Mouse (Mus musculus) MEL (cell line): ENCODE results near the gene Bcas3.

Source experiments
- ETS1 ChIP-seq: IDR thresholded peaks from 2 replicates; pipeline ENCODE4 v1.6.1; 2012; ENCODE audit warnings: low read depth, mild to moderate bottlenecking, inconsistent platforms, low read length, improper control_type of control experiment, moderate library complexity
- MAFK ChIP-seq: IDR thresholded peaks from 2 replicates; pipeline ENCODE4 v1.6.1; 2011; ENCODE audit warnings: low read depth, mild to moderate bottlenecking, low read length, improper control_type of control experiment, borderline replicate concordance
- POLR2A ChIP-seq, 2 experiments: IDR thresholded peaks; 2 replicates each; pipeline ENCODE4 v1.6.1; 2011 to 2012; ENCODE audit warnings: low read length in 2 of 2, mild to moderate bottlenecking in 2 of 2, control low read depth in 1 of 2, improper control_type of control experiment in 1 of 2, low read depth in 1 of 2, moderate library complexity in 1 of 2; ENCODE audit not compliant: control insufficient read depth in 1 of 2, insufficient read depth in 1 of 2, poor library complexity in 1 of 2
- SIN3A ChIP-seq: IDR thresholded peaks from 2 replicates; pipeline ENCODE4 v1.6.1; 2012; ENCODE audit warnings: low read length, improper control_type of control experiment, inconsistent platforms

DNA sequence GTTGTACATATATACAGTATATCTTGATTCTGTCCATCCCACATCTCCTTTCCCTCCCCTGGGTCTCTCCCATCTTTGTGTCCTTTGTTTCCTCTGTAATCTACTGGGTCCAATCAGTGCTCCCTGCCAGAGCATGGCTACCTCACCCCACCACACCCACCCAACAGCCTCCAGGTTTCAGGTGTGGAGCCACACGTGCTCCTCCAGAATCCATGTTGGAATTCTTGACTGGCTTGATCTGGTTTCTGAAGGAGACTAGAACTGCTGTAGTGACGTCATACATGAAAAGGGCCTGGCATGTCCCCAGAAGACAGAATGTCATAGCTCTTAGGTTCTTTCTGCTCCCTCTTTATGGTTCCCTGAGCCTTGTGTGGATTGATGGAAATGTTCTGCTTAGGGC lies 395.9 kb downstream of the Bcas3 start:
- TF ChIP-seq SIN3A: no peak
- no peak for TF ChIP-seq POLR2A (IDR thresholded peaks at IDR 0.05; ENCODE audit: control insufficient read depth in 1 of 2, insufficient read depth in 1 of 2, low read depth in 1 of 2, low read length in 2 of 2, poor library complexity in 1 of 2)
- TF ChIP-seq ETS1: no peak
- TF ChIP-seq MAFK: no peak
